Mouse (Mus musculus): ENCODE results near the gene Zfp13. TPM values are rescaled to one million over a fixed set of nuclear protein-coding genes. Genes with fewer than 3 reads are reported as not detected.

Gene Zfp13
- polyA plus RNA-seq, 1 experiment from 2014 or later: 6.8 TPM

- CTCF ChIA-PET: interaction anchor here (0.8 to 2.4 kb wide), 5 partner anchors 12 to 22 kb away, joined by 3 to 9 read pairs (median 7); no protein-coding TSS in a partner anchor
- peak; percentile 66 for DNase-seq (ENCODE audit: low read depth, low spot score)
Measured at GRCm38 (mm10) chr17:23592208-23592925, 6.9 kb downstream of the Zfp13 start.

GRCm38 (mm10) chr17:23587253-23587652 lies 12.0 kb downstream of the Zfp13 start:
- DNase-seq (ENCODE audit: low read depth, low spot score): no peak
- in situ Hi-C loops (cut with MboI; ENCODE audit: low pct_unique_long_range_greater_than_20kb): no loop called here
- POLR2A ChIA-PET: no interaction called here
- CTCF ChIA-PET: no interaction called here
- no peak for TF ChIP-seq CTCF (IDR thresholded peaks at IDR 0.05)
- no peak for ATAC-seq
- H3K27me3 ChIP-seq: no peaks in the 10 kb centered on the region

More at GRCm38 (mm10) chr17:23592208-23592925, 6.9 kb downstream of the Zfp13 start:
- peak; percentile 100 for ATAC-seq
- H3K27me3 ChIP-seq: no peaks in the 10 kb centered on the region
- TF ChIP-seq CTCF (IDR thresholded peaks at IDR 0.05): no peak
- in situ Hi-C loops (cut with MboI; ENCODE audit: low pct_unique_long_range_greater_than_20kb): no loop called here
- POLR2A ChIA-PET: interaction anchor here (1.3 kb wide), 1 partner anchor 13 kb away, joined by 3 read pairs; no protein-coding TSS in a partner anchor

GRCm38 (mm10) chr17:23585721-23586491 lies 13.4 kb downstream of the Zfp13 start:
- no peaks in the 10 kb centered on the region for H3K27me3 ChIP-seq
- DNase-seq (ENCODE audit: low read depth, low spot score) (no peak), ATAC-seq (peak; percentile 27)
- in situ Hi-C loops (cut with MboI; ENCODE audit: low pct_unique_long_range_greater_than_20kb): no loop called here
- TF ChIP-seq CTCF (IDR thresholded peaks at IDR 0.05): no peak
- POLR2A ChIA-PET: no interaction called here
- CTCF ChIA-PET: no interaction called here

GRCm38 (mm10) chr17:23584786-23585185 lies 14.5 kb downstream of the Zfp13 start:
- ChIA-PET POLR2A (no interaction called here), CTCF (interaction anchor here (1.1 to 1.2 kb wide), 2 partner anchors 13 to 26 kb away, joined by 3 read pairs; no protein-coding TSS in a partner anchor)
- in situ Hi-C loops (cut with MboI; ENCODE audit: low pct_unique_long_range_greater_than_20kb): no loop called here
- H3K27me3 ChIP-seq: no peaks in the 10 kb centered on the region
- ATAC-seq: peak; percentile 70
- TF ChIP-seq CTCF (IDR thresholded peaks at IDR 0.05): no peak
- DNase-seq (ENCODE audit: low read depth, low spot score): no peak

GRCm38 (mm10) chr17:23575951-23576552 lies 23.2 kb downstream of the Zfp13 start:
- no peaks in the 10 kb centered on the region for H3K27me3 ChIP-seq
- POLR2A ChIA-PET: no interaction called here

GRCm38 (mm10) chr17:23574130-23574529 lies 25.2 kb downstream of the Zfp13 start:
- no peak for ATAC-seq
- ChIA-PET POLR2A (no interaction called here), CTCF (interaction anchor here (1.4 kb wide), 1 partner anchor 36 kb away, joined by 3 read pairs; no protein-coding TSS in a partner anchor)
- H3K27me3 ChIP-seq: no peaks in the 10 kb centered on the region
- TF ChIP-seq CTCF (IDR thresholded peaks at IDR 0.05): no peak
- in situ Hi-C loops (cut with MboI; ENCODE audit: low pct_unique_long_range_greater_than_20kb): loop anchor here (25.0 kb wide), 2 partner anchors 1612 to 1862 kb away; partner anchors contain the start of genes Zfp760, Zfp942 and Zfp943
- no peak for DNase-seq (ENCODE audit: low read depth, low spot score)

More at GRCm38 (mm10) chr17:23575951-23576552, 23.2 kb downstream of the Zfp13 start:
- CTCF ChIA-PET: interaction anchor here (1.2 to 1.6 kb wide), 2 partner anchors 14 to 35 kb away, joined by 3 to 5 read pairs; no protein-coding TSS in a partner anchor
- DNase-seq (ENCODE audit: low read depth, low spot score) (no peak), ATAC-seq (no peak)
- in situ Hi-C loops (cut with MboI; ENCODE audit: low pct_unique_long_range_greater_than_20kb): no loop called here
- no peak for TF ChIP-seq CTCF (IDR thresholded peaks at IDR 0.05)

- no peak for DNase-seq (ENCODE audit: low read depth, low spot score)
- ChIA-PET CTCF (interaction anchor here (0.7 to 2.6 kb wide), 7 partner anchors 13 to 134 kb away, joined by 3 to 10 read pairs (median 3); no protein-coding TSS in a partner anchor), POLR2A (interaction anchor here (0.7 kb wide), 1 partner anchor 17 kb away, joined by 3 read pairs; no protein-coding TSS in a partner anchor)
- ATAC-seq: no peak
- no peaks in the 10 kb centered on the region for H3K27me3 ChIP-seq
- no peak for TF ChIP-seq CTCF (IDR thresholded peaks at IDR 0.05)
- in situ Hi-C loops (cut with MboI; ENCODE audit: low pct_unique_long_range_greater_than_20kb): loop anchor here (25.0 kb wide), 2 partner anchors 1610 to 1860 kb away; partner anchors contain the start of genes Zfp760, Zfp942 and Zfp943
Measured at GRCm38 (mm10) chr17:23572059-23572458, 27.2 kb downstream of the Zfp13 start.

- POLR2A ChIA-PET: interaction anchor here (0.8 kb wide), 1 partner anchor 11 kb away, joined by 3 read pairs; no protein-coding TSS in a partner anchor
- no peak for DNase-seq (ENCODE audit: low read depth, low spot score)
- no peak for ATAC-seq
- no peaks in the 10 kb centered on the region for H3K27me3 ChIP-seq
- in situ Hi-C loops (cut with MboI; ENCODE audit: low pct_unique_long_range_greater_than_20kb): loop anchor here (25.0 kb wide), 2 partner anchors 1609 to 1859 kb away; partner anchors contain the start of genes Zfp760, Zfp942 and Zfp943
- no peak for TF ChIP-seq CTCF (IDR thresholded peaks at IDR 0.05)
- CTCF ChIA-PET: interaction anchor here (1.1 to 2.6 kb wide), 8 partner anchors 9 to 135 kb away, joined by 3 to 16 read pairs (median 6); no protein-coding TSS in a partner anchor
Measured at GRCm38 (mm10) chr17:23571084-23571483, 28.2 kb downstream of the Zfp13 start.

GRCm38 (mm10) chr17:23570017-23570416 lies 29.3 kb downstream of the Zfp13 start:
- no peaks in the 10 kb centered on the region for H3K27me3 ChIP-seq
- ChIA-PET POLR2A (no interaction called here), CTCF (interaction anchor here (1.3 to 2.5 kb wide), 6 partner anchors 8 to 56 kb away, joined by 4 to 16 read pairs (median 6); no protein-coding TSS in a partner anchor)
- in situ Hi-C loops (cut with MboI; ENCODE audit: low pct_unique_long_range_greater_than_20kb): loop anchor here (25.0 kb wide), 2 partner anchors 1608 to 1858 kb away; partner anchors contain the start of genes Zfp760, Zfp942 and Zfp943
- ATAC-seq: peak; percentile 55
- TF ChIP-seq CTCF (IDR thresholded peaks at IDR 0.05): peak; percentile 77
- DNase-seq (ENCODE audit: low read depth, low spot score): no peak
